Mouse (Mus musculus) embryonic facial prominence, embryonic 14.5 days (tissue): ENCODE results near the gene Map7. TPM values are rescaled to one million over a fixed set of nuclear protein-coding genes. Genes with fewer than 3 reads are reported as not detected.

Experiments used
- ATAC-seq: fragments of 200-750 bp; cut with Nextera tagmentation; 2 replicates; pipeline ENCODE4 v1.8.0; 2017; ENCODE audit warnings: low read depth, moderate number of reproducible peaks, moderate TSS enrichment
- DNase-seq: peaks from one replicate; pipeline ENCODE4 v3.0.0-alpha.2; 2015; ENCODE audit warnings: low spot score
- H3K27ac ChIP-seq: fragments of 300-500 bp; sonication (generic); replicated peaks from 2 replicates; pipeline ENCODE4 v1.5.1; 2014; ENCODE audit warnings: low read depth, mild to moderate bottlenecking, low read length, moderate library complexity
- H3K27me3 ChIP-seq: fragments of 300-500 bp; sonication (generic); replicated peaks from 2 replicates; pipeline ENCODE4 v1.6.1; 2014; ENCODE audit warnings: low read length; ENCODE audit not compliant: control insufficient read depth, insufficient read depth
- H3K36me3 ChIP-seq: fragments of 300-500 bp; sonication (generic); 2 replicates; pipeline ENCODE4 v1.6.1; 2014; ENCODE audit warnings: low read length, mixed read lengths; ENCODE audit not compliant: control insufficient read depth, insufficient read depth
- H3K4me1 ChIP-seq: fragments of 300-500 bp; sonication (generic); 2 replicates; pipeline ENCODE4 v1.6.1; 2014; ENCODE audit warnings: antibody characterized with exemption, low read length; ENCODE audit not compliant: control insufficient read depth, insufficient read depth
- H3K4me2 ChIP-seq: fragments of 300-500 bp; sonication (generic); 2 replicates; pipeline ENCODE4 v1.6.1; 2014; ENCODE audit warnings: low read depth, mild to moderate bottlenecking, low read length, moderate library complexity, mixed read lengths
- H3K4me3 ChIP-seq: fragments of 300-500 bp; sonication (generic); 2 replicates; pipeline ENCODE4 v1.5.1; 2014; ENCODE audit warnings: low read depth, mild to moderate bottlenecking, low read length
- H3K9ac ChIP-seq: fragments of 300-500 bp; sonication (generic); 2 replicates; pipeline ENCODE4 v1.6.1; 2014; ENCODE audit warnings: low read depth, mild to moderate bottlenecking, low read length, moderate library complexity, mixed read lengths
- H3K9me3 ChIP-seq: fragments of 300-500 bp; sonication (generic); 2 replicates; pipeline ENCODE4 v1.6.1; 2016; ENCODE audit warnings: low read length; ENCODE audit not compliant: control insufficient read depth
- WGBS: fragments of 180-500 bp; shearing (Covaris S2); extraction: QIAGEN DNeasy Blood & Tissue Kit; methylation state at CpG from one replicate; pipeline ENCODE4 v1.1.7; 2014; 5-methylcytosine and 5-hydroxymethylcytosine counted together
- polyA plus RNA-seq: library from polyadenylated mRNA; unstranded; fragments of >200 nt; fragmentation: Nextera tagmentation; extraction: Ambion mirVana; gene quantifications from 2 replicates; pipeline ENCODE4 v1.2.1, GENCODE M21; 2014

The Map7 gene
- polyA plus RNA-seq, 1 experiment from 2014 or later = 10.0 TPM

DNA sequence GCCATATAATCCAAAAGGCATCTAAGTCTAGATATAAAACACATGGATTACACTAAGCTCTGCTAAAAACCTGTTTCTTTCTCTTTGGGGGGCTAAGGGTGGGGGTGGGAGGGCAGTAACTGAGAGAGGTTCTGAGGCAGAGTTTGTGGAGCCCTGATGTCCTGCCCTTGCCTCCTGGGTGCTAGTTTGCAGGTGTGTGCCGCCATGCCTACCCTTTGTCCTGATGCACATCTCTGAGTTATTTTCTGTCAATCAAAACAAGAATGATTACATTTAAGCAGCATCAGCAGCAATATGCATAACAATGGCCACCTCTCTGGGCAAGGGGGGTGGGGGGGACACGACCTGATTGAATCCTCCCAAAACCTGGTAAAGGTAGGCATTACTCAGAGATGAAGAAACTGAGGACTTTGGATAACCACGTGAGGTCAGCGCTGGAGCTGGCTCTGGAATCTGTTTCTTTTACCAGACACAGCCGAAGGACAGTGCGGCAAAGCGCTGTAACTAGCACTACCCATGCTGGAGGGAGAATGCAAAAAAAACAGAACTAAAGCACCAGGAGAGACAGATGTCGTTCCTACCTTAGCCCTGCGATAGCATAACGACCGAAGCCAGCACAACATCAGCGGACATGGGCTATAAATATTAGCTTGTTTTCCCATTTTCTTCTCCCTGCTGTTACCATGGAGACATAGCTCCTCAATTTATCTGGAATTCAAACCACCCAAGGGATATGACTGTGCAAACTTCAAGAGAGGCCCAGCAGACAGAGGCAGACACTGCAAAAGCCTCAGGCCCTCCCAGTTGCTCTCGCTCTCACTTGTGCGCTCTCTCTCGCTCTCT lies 137.9 kb downstream of the Map7 start:
- Histone ChIP-seq H3K9me3 (no peaks in the 10 kb centered on the region), H3K27ac (peak overlapping the region; percentile 75), H3K9ac (peak overlapping the region; percentile 46), H3K4me1 (peaks cover 21% of the 10 kb centered on the region), H3K27me3 (no peaks in the 10 kb centered on the region), H3K4me2 (peak overlapping the region; percentile 46), H3K36me3 (no peaks in the 10 kb centered on the region), H3K4me3 (peak overlapping the region; percentile 14; the same call in 1 of the 2 replicates)
- peak; percentile 82 for ATAC-seq
- DNase-seq = peak; percentile 87
- 21% methylated on average over 15 of the region's 15 CpGs for WGBS

DNA sequence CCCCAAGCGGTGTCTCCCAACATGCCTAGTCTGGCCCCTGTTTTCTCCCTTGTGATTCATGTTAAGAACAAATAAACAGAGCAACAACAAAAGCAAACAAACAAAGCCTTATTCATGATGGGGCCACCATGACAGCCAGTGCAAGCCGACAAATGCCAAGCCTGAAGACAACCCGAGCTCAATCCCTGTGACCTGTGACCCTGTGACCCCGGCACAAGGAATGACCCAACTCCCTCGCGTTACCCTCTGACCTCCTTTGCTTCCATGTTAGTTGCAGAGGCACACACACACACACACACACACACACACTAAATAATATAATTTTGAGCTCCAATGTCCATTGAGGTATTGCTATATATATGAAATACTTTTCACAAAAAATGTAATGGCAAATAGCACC lies 139.1 kb downstream of the Map7 start:
- WGBS = 38% methylated on average over 6 of the region's 6 CpGs
- no peak overlapping the region for H3K4me2 ChIP-seq
- no peak overlapping the region for H3K4me3 ChIP-seq
- H3K27ac ChIP-seq = no peak overlapping the region; the same call in 1 of the 2 replicates
- H3K9me3 ChIP-seq = no peaks in the 10 kb centered on the region
- DNase-seq (no peak), ATAC-seq (no peak)
- H3K27me3 ChIP-seq = no peaks in the 10 kb centered on the region
- peaks cover 21% of the 10 kb centered on the region for H3K4me1 ChIP-seq
- H3K36me3 ChIP-seq = no peaks in the 10 kb centered on the region
- H3K9ac ChIP-seq = no peak overlapping the region

DNA sequence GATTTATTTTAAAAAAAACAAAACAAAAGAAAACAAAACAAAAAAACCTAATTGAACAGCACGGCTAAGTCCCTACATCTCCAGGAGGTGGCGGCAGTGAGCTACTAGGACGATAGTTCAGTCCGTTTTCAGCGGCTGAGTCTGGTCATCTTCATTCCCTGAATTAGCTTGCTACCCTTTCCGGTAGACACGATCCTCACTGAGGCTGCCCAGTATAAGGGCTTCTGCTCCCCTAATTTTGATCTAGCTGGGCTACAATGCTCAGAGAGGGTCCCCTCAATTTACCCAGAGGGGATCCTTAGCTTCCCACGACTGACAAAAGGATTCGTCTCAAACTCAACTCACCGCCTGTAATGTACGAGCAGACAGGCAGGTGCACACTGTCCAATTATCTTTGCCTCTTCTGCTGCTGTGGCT lies 142.2 kb downstream of the Map7 start:
- peak; percentile 93 for DNase-seq
- no peaks in the 10 kb centered on the region for H3K36me3 ChIP-seq
- H3K4me1 ChIP-seq = peaks cover 19% of the 10 kb centered on the region
- H3K27ac ChIP-seq = no peak overlapping the region
- peak overlapping the region; percentile 50 for H3K4me2 ChIP-seq
- whole genome bisulfite sequencing = 14% methylated on average over 11 of the region's 11 CpGs
- peak overlapping the region; percentile 23 for H3K4me3 ChIP-seq
- H3K27me3 ChIP-seq = no peaks in the 10 kb centered on the region
- no peaks in the 10 kb centered on the region for H3K9me3 ChIP-seq
- ATAC-seq = no peak
- peak overlapping the region; percentile 27; the same call in 1 of the 2 replicates for H3K9ac ChIP-seq

DNA sequence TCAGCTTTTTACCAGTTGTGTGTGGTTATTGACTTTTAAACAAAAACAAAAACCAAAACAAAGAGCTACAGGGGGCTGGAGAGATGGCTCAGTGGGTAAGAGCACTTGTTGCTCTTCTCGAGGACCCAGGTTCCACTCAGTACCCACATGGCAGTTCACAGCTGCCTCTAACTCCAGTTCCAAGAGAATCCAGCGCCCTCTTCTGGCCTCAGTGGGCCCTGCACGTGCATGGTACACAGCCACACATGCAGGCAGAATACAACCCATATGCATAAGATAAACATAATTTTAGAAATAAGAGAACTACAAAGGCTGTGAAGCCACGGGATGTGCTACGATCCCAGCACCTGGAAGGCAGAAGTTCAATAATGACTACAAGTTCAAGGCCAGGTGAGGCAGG lies 147.7 kb downstream of the Map7 start:
- no peak for ATAC-seq
- H3K9ac ChIP-seq = no peak overlapping the region

DNA sequence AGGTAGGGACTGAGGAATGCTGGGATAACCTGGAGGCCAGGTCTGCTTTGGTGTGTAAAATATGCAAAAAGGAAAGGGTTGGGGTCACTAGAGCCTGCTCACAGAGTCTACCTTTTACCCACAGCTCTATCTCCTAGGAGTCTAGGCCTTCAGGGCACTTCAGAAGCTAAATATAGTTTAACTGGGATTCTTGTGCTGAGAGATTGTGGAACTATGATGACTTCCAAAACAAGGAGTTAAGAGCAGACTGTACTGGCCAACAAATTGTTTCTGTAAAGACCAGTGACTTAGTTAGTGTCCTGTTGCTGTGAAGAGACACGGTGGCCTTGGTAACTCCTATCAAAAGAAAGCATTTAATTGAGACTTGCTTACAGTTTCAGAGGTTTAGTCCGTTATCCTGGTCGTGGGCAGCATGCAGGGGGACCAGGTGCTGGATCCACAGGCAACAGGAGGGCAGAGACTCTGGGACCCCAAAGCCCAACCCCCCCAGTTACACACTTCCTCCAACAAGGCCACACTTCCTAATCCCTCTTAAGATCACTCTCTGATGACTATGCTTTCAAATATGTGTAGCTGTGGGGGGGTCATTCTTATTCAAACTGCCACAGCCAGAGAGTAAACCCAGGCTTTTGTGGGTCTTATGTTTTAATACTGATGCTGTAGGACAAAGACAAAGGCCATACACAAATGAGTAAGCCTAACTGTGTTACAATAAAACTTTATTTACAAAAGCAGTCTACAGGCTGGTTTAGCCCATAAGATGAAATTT lies 150.1 kb downstream of the Map7 start:
- Histone ChIP-seq H3K27me3 (no peaks in the 10 kb centered on the region), H3K9ac (no peak overlapping the region), H3K36me3 (no peaks in the 10 kb centered on the region), H3K9me3 (no peaks in the 10 kb centered on the region), H3K4me1 (no peaks in the 10 kb centered on the region), H3K4me3 (no peak overlapping the region), H3K4me2 (no peak overlapping the region), H3K27ac (no peak overlapping the region)
- DNase-seq (no peak), ATAC-seq (no peak)
- WGBS = 50% methylated on average over 3 of the region's 3 CpGs

More for the DNA sequence above, 147.7 kb downstream of the Map7 start:
- Histone ChIP-seq H3K27me3 (no peaks in the 10 kb centered on the region), H3K36me3 (no peaks in the 10 kb centered on the region), H3K4me2 (no peak overlapping the region), H3K9me3 (no peaks in the 10 kb centered on the region), H3K4me1 (no peaks in the 10 kb centered on the region), H3K27ac (no peak overlapping the region), H3K4me3 (no peak overlapping the region)
- DNase-seq = no peak
- WGBS = 69% methylated on average over 5 of the region's 5 CpGs

DNA sequence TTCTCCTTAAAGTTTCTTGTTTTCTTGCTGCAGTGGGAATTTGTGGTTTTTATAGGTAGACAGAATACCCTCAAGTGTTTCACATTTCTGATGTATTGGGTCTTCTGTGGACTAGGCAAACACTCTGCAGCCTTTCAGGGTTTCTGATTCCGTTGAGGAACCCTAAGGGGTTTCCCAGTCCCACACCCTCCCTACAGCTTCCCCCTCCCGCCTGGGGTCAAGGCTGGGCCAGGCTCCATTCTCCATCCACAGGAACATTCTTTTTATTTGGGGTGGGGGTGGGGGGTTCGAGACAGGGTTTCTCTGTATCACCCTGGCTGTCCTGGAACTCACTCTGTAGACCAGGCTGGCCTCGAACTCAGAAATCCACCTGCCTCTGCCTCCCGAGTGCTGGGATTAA lies 150.8 kb downstream of the Map7 start:
- no peaks in the 10 kb centered on the region for H3K9me3 ChIP-seq
- WGBS = 68% methylated on average over 5 of the region's 5 CpGs
- H3K9ac ChIP-seq = no peak overlapping the region
- no peak overlapping the region for H3K4me3 ChIP-seq
- H3K4me2 ChIP-seq = no peak overlapping the region
- H3K36me3 ChIP-seq = no peaks in the 10 kb centered on the region
- H3K4me1 ChIP-seq = no peaks in the 10 kb centered on the region
- H3K27me3 ChIP-seq = no peaks in the 10 kb centered on the region
- ATAC-seq (no peak), DNase-seq (no peak)
- no peak overlapping the region for H3K27ac ChIP-seq

DNA sequence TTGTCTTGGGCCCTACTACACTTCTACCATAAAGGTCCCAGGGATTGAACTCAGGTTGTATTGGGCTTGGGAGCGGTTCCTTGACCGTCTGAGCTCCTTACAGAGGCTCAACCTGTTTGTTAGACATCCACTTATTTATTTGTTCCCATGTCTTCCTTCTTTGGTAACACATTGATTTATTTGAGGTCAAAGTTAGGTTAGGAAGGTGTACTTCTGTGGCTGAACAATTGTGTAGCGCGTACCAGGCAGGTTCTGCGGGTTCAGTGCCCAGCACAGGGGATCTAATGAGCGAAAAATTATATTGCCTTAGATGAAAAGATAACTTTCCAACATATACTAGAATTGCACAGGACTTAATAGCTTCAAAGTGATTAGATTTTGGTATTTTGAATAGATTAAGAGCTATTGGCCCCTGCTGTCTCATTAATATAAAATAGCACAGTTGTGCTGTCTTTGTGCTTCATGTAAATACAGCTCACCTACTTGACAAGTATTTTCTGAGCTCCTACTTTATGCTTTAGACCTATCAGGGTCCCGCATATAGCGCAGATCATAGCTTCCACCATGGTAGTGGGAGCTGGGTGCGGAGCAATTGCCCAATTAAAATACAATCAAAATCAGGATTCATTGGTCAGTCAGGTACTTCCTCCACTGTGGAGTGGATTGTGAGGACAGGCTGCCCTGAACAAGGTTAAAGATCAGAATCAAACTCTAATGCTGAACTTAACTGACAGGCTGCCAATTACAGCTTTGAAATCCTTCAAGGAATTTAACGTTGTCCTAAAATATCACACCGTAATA lies 162.9 kb downstream of the Map7 start:
- peaks cover 17% of the 10 kb centered on the region for H3K4me1 ChIP-seq
- peak overlapping the region; percentile 100 for H3K27ac ChIP-seq
- DNase-seq = no peak

More for the DNA sequence above, 162.9 kb downstream of the Map7 start:
- H3K27me3 ChIP-seq = no peaks in the 10 kb centered on the region
- H3K4me2 ChIP-seq = peak overlapping the region; percentile 89
- peak overlapping the region; percentile 85 for H3K4me3 ChIP-seq
- H3K9me3 ChIP-seq = no peaks in the 10 kb centered on the region
- WGBS = 48% methylated on average over 11 of the region's 11 CpGs
- no peak for ATAC-seq
- peak overlapping the region; percentile 99 for H3K9ac ChIP-seq
- H3K36me3 ChIP-seq = no peaks in the 10 kb centered on the region
